Comparison of ENCODE assay signal across 46 mouse cellular contexts in genomic region chr19:29953833-29954232, GRCm38 (mm10). TPM values are rescaled to one million over a fixed set of nuclear protein-coding genes. Genes with fewer than 3 reads are reported as not detected.
"Had no signal": no experiment of that assay in that cellular context is flagged by ENCODE, and none has a peak within 500 bp of the region (broad histone marks: within the 10 kb centered on the region; RNA-seq: fewer than 3 reads in every experiment).

No protein-coding gene starts in this region.

- H3K27me3 ChIP-seq: limb, embryonic 12.5 days; limb, embryonic 13.5 days; limb, embryonic 15.5 days; liver, embryonic 13.5 days; liver, embryonic 15.5 days; lung, embryonic 15.5 days; midbrain, embryonic 12.5 days; midbrain, embryonic 13.5 days; neural tube, embryonic 12.5 days; neural tube, embryonic 13.5 days had no signal

- ATAC-seq: liver, embryonic 12.5 days; liver, postnatal 0 days; lung, postnatal 0 days; midbrain, embryonic 13.5 days; midbrain, embryonic 15.5 days; midbrain, embryonic 16.5 days had no signal

- H3K4me2 ChIP-seq: limb, embryonic 12.5 days; limb, embryonic 13.5 days; limb, embryonic 15.5 days; liver, embryonic 11.5 days; liver, embryonic 12.5 days; liver, embryonic 13.5 days; liver, embryonic 15.5 days; lung, embryonic 14.5 days; lung, embryonic 15.5 days; midbrain, embryonic 11.5 days; midbrain, embryonic 12.5 days; midbrain, embryonic 13.5 days; midbrain, embryonic 15.5 days; neural tube, embryonic 12.5 days; neural tube, embryonic 13.5 days had no signal

- H3K27ac ChIP-seq: limb, embryonic 10.5 days; limb, embryonic 12.5 days; limb, embryonic 13.5 days; limb, embryonic 15.5 days; liver, embryonic 12.5 days; liver, embryonic 13.5 days; liver, embryonic 14.5 days; liver, embryonic 15.5 days; lung, embryonic 15.5 days; macrophage; midbrain, embryonic 10.5 days; midbrain, embryonic 12.5 days; midbrain, embryonic 13.5 days; midbrain, embryonic 15.5 days; neural tube, embryonic 12.5 days; neural tube, embryonic 13.5 days had no signal

- H3K4me3 ChIP-seq: limb, embryonic 10.5 days; limb, embryonic 12.5 days; limb, embryonic 13.5 days; limb, embryonic 15.5 days; liver, embryonic 12.5 days; liver, embryonic 13.5 days; liver, embryonic 15.5 days; lung, embryonic 15.5 days; megakaryocyte, embryonic 14.5 days; midbrain, embryonic 10.5 days; midbrain, embryonic 12.5 days; midbrain, embryonic 13.5 days; midbrain, embryonic 15.5 days; myocyte; neural tube, embryonic 12.5 days; neural tube, embryonic 13.5 days had no signal

- H3K36me3 ChIP-seq: limb, embryonic 10.5 days; limb, embryonic 12.5 days; limb, embryonic 13.5 days; limb, embryonic 15.5 days; liver, embryonic 12.5 days; liver, embryonic 13.5 days; liver, embryonic 15.5 days; lung, embryonic 15.5 days; midbrain, embryonic 10.5 days; midbrain, embryonic 12.5 days; midbrain, embryonic 13.5 days; midbrain, embryonic 15.5 days; neural tube, embryonic 12.5 days; neural tube, embryonic 13.5 days had no signal

- DNase-seq: left cerebral cortex, postnatal 4 days; liver; liver, embryonic 13.5 days; liver, postnatal 0 days; lung, adult 18-20 months; lung, adult 2 months; lung, embryonic 14.5 days; lung, postnatal 10 days; lung, postnatal 14 days; lung, postnatal 36 days; lung, postnatal 4 days; midbrain, embryonic 14.5 days had no signal

- H3K9me3 ChIP-seq: limb, embryonic 10.5 days; limb, embryonic 12.5 days; limb, embryonic 13.5 days; limb, embryonic 15.5 days; liver, embryonic 12.5 days; liver, embryonic 13.5 days; liver, embryonic 15.5 days; lung, embryonic 15.5 days; midbrain, embryonic 10.5 days; midbrain, embryonic 12.5 days; midbrain, embryonic 13.5 days; midbrain, embryonic 15.5 days; neural tube, embryonic 12.5 days; neural tube, embryonic 13.5 days had no signal

- H3K9ac ChIP-seq: limb, embryonic 12.5 days; limb, embryonic 13.5 days; limb, embryonic 15.5 days; liver, embryonic 12.5 days; liver, embryonic 13.5 days; liver, embryonic 14.5 days; liver, embryonic 15.5 days; liver, postnatal 0 days; lung, embryonic 14.5 days; lung, embryonic 15.5 days; midbrain, embryonic 12.5 days; midbrain, embryonic 13.5 days; midbrain, embryonic 15.5 days; neural tube, embryonic 12.5 days; neural tube, embryonic 13.5 days had no signal

- H3K4me1 ChIP-seq: limb, embryonic 10.5 days; liver, embryonic 15.5 days; megakaryocyte, embryonic 14.5 days; midbrain, embryonic 15.5 days had no signal

RNA-seq across cellular contexts. Expression of gene Il33, which starts 28.9 kb away (rescaled TPM):
- total RNA-seq: megakaryocyte, adult 5-6 weeks; megakaryocyte-erythroid progenitor cell, adult 5-6 weeks had no signal
- polyA plus RNA-seq: macrophage had no signal

RNA-seq across cellular contexts. Expression of gene Trpd52l3, which starts 49.8 kb away (rescaled TPM):
- total RNA-seq: left cerebral cortex, postnatal 10 days; left cerebral cortex, postnatal 14 days; left cerebral cortex, postnatal 25 days; left cerebral cortex, postnatal 36 days; left cerebral cortex, postnatal 4 days; liver, adult 2 months; megakaryocyte, adult 5-6 weeks; megakaryocyte-erythroid progenitor cell, adult 5-6 weeks; midbrain, postnatal 0 days had no signal
- polyA plus RNA-seq: limb, embryonic 10.5 days; limb, embryonic 11.5 days; limb, embryonic 12.5 days; limb, embryonic 13.5 days; limb, embryonic 14.5 days; limb, embryonic 15.5 days; liver, adult 2 months; liver, embryonic 11.5 days; liver, embryonic 12.5 days; liver, embryonic 13.5 days; liver, embryonic 14.5 days; liver, embryonic 15.5 days; liver, embryonic 16.5 days; liver, postnatal 0 days; lung, adult 2 months; lung, embryonic 14.5 days; lung, embryonic 15.5 days; lung, embryonic 16.5 days; lung, postnatal 0 days; macrophage; midbrain, embryonic 10.5 days; midbrain, embryonic 11.5 days; midbrain, embryonic 12.5 days; midbrain, embryonic 13.5 days; midbrain, embryonic 14.5 days; midbrain, embryonic 15.5 days; midbrain, embryonic 16.5 days; midbrain, postnatal 0 days; myocyte; neural tube, embryonic 11.5 days; neural tube, embryonic 12.5 days; neural tube, embryonic 13.5 days had no signal
